Mouse (Mus musculus) fibroblast of lung, adult 2 months (primary cell): ENCODE data around the gene Frrs1l.

Source experiments
- DNase-seq: peaks from one replicate; pipeline ENCODE4 v3.0.0-alpha.2; 2011; ENCODE audit warnings: low read depth

Frrs1l gene

GRCm38 (mm10) chr4:56965586-56966179 is 24.5 kb downstream of the Frrs1l start:
- no peak for DNase-seq

- DNase-seq: no peak
Measured at GRCm38 (mm10) chr4:56963687-56964086, 26.5 kb downstream of the Frrs1l start.

GRCm38 (mm10) chr4:56961320-56961925 is 28.8 kb downstream of the Frrs1l start:
- DNase-seq: no peak

- no peak for DNase-seq
Measured at GRCm38 (mm10) chr4:56957518-56957917, 32.7 kb downstream of the Frrs1l start.

DNA sequence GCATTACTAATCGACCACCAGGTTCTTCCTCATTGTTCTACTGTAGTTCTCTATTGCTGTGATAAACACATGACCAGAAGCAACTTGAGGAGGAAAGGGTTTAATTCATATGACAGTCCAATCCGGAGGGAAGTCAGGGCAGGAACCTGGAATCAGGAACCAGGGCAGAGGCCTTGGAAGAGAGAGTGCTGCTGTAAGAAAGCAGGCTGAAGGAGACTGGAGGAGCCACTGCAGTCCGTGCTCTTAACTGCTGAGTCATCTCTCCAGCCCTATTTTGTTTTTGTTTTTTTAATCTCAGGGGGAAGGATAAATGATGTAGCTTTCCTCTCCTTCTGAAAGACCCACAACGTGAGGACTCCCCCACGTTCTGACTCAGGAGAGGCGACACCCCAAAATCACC is 37.0 kb downstream of the Frrs1l start:
- DNase-seq: no peak

DNA sequence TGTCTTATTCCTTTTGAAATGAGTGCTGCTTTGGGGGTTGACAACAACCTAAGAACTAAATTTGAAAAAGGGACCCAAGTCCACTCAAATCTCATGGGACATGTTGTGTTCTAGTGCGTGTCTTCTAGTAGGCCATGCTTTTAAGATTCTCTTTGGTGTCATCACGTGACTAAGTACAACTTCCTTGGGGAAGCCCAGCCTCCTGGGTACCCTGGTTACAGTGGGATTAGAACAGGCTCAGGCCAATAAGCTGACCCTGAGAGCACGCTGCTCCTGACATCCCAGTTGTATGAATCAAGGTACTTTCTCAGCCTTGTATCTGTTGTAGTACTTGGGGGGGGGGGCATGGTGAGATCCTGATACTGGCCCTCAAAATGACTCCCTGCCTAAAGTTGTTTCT is 38.5 kb downstream of the Frrs1l start:
- DNase-seq: no peak

GRCm38 (mm10) chr4:56949494-56949893 is 40.7 kb downstream of the Frrs1l start:
- DNase-seq: no peak

DNA sequence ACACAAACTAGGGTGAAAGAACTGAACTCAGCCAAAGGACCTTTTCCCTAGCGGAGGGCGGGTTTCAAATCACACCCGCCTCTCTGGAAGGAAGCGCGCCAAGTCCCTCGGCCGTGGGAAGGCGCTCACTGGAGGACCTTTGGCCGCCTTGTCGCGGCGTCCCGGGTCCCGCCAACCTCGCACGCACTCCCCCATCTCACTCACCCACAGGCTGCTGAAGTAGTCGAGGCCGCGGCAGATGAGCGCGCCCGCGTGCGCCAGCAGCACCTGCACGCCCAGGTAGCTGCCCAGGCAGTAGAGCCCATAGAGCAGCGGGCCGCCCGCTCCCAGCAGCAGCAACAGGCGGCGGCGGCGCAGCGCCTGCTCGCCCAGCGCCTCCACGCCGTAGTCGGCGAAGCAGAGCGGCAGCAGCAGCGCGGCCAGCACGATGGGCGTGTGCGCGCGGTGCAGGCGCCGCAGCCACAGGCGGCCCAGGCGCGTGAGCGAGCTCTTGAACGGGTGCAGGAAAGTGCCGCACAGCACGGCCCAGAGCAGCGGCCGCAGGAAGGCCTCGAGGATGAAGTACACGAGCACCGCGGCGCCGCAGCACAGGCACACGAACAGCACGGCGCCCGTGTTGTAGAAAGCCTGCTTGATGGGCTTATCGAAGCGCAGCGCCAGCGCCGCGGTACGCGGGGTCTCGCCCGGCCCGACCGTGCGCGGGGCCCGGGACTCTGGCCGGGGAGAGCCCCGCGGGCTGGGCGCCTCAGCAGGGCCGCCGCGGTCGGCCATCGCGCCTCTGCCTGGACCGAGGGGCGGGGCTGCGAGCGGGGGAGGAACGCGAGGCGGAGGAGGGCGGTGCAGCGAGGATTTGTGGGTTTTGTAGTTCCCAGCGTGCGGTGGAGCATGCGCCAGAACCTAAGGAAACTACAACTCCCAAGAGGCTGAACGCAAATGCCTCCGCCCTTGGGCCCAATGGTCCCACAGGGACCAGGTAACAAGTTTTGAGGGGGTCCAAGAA is 43.2 kb downstream of the Frrs1l start, which contains the start of gene Tmem245:
Tmem245 (minus strand) TSS at position 797 of the 1,000 bp plus-strand sequence.
- DNase-seq: peak; percentile 82

GRCm38 (mm10) chr4:56946180-56946579 is 44.0 kb downstream of the Frrs1l start:
- no peak for DNase-seq

DNA sequence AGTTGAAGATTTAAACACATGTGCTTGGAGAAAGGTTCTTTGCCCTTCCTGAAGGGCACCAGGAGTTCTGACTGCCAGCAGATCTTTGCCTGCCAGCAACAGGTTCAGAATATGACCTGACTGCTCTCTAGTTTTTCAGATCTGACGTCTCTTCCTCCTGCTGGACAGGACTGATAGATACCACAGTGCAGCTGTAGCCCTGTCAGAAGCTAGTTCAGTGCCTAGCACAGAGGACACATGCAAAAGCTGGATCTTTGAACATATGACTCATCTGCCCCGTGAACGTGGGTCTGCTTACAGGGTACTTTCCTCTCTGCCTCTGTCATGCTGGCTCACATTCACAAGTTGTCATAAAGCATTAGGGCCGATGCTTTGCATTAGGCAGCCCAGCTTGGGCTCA is 45.9 kb downstream of the Frrs1l start:
- DNase-seq: peak; percentile 53

GRCm38 (mm10) chr4:56943258-56943657 is 46.9 kb downstream of the Frrs1l start:
- DNase-seq: no peak

GRCm38 (mm10) chr4:56942567-56942966 is 47.6 kb downstream of the Frrs1l start:
- no peak for DNase-seq

DNA sequence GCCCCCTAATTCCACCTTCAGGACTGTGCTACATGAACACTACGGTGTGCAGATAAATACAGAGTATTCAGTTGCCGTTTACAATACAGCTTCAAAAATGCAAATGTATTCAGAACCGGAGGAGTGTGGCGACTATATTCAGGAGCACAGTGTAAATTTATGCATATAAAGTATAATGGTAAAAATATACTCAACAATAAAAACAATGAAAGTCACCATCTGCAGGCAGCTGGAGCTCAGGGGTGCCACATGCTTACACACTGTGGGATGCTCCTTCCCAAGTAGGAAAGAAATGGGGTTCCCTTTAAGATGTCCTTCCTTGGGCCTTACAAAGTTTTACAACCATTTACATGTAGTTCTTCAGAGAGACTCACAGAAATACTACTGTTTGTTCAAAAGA is 48.7 kb downstream of the Frrs1l start:
- DNase-seq: no peak

DNA sequence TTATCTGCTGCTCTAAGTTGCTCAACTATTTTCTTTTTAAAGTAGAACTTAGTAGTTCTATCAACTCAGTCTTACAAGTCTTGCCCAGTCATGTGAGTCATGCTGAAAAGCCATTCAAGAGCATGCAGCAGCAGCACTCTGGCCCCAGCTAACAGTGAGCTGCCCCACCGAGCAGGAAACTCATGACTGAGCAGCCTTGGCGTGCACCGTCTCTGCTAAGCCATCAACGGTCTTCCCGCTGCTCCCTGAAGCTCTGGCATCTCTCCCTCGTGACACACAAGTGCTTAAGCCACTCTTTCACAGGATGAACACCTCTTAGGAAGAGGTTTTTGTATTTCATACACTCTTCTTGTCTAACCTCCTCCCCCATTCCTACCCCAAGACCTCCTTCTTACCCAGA is 53.1 kb downstream of the Frrs1l start:
- DNase-seq: peak; percentile 85

GRCm38 (mm10) chr4:56935327-56935726 is 54.9 kb downstream of the Frrs1l start:
- no peak for DNase-seq

- no peak for DNase-seq
Measured at GRCm38 (mm10) chr4:56933154-56933553, 57.0 kb downstream of the Frrs1l start.

DNA sequence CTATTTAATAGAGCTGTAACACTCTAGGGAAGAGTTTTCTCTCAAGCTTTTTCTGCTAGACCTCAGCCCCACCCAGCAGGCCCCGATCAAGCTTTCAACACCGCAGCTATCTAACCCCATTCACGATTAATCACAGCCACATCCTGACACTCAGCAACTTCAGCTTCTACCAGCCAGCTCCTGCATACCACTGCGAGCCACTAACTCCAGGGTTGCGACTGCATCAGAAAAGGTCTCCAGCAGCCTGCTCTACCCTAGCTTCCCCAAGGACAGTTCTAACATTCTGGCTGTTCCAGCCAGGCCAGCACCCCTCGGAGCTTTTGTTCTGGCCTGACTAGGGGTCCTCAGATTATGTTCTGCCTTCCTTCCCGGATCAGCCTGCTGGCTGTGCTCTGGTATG is 58.1 kb downstream of the Frrs1l start:
- DNase-seq: no peak

DNA sequence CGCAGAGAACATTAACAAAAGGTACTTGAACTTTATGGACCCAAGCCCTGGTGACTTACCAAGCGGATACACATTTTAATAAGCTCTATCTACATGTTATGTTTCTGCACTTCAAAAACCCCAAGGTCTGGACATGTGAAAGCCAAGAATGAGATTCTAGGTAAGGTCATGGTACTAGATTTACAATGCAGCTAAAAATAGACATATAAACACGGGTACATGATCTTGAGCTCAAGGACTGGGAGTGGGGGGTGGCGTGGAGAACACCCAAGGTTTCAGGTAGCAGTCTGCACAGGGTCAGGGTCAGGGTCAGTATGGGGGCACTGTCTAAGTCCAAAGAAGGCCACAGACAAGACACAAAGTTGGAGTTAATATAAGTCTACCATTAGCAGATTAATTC is 59.9 kb downstream of the Frrs1l start:
- no peak for DNase-seq

DNA sequence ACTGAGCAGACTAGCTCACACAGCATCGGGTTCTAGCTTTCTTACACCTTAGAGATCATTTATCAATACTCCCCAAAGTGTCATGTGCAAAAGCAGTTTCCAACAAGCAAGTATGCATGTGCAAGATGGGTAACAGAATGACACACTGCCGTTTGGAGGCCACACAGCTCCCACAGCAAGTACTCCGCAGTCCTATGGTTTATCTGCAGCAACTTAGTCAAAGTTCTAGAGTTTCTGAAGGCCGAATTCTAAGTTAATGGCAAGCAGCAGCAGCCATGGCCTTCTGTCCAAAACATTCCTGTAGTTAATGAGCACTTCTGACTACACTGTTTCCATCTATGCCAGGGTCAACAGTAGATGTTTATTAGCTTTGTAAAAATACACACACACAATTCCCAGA is 63.2 kb downstream of the Frrs1l start:
- no peak for DNase-seq

GRCm38 (mm10) chr4:56922229-56922628 is 68.0 kb downstream of the Frrs1l start:
- DNase-seq: no peak

DNA sequence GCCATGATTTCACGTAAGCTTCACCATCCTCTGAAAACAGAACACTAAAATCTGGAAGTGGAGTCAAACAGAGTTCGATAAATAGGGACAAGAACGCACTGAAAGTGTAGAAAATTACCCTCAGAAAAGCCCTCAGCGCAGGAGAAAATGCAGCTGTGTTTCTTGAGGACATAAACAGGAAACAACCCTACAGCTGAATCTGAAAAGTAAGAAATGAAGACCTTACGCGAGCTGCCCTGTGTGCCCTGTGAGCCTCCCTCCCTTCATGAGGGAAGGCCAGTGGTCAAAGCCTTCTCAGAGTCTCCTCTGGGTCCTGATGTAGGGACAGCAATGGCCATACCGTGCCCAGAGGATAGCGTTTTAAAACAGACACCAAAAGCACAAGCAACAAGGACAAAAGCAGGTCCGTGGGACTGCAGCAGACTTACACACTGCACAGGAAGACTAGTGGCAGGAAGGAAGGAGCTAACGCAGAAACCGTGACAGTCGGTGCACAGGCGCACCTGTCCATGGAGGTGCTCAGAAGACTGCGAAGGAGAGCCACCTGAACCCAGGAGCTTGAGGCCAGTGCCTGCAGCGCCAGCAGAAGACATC is 74.4 kb downstream of the Frrs1l start:
- no peak for DNase-seq

DNA sequence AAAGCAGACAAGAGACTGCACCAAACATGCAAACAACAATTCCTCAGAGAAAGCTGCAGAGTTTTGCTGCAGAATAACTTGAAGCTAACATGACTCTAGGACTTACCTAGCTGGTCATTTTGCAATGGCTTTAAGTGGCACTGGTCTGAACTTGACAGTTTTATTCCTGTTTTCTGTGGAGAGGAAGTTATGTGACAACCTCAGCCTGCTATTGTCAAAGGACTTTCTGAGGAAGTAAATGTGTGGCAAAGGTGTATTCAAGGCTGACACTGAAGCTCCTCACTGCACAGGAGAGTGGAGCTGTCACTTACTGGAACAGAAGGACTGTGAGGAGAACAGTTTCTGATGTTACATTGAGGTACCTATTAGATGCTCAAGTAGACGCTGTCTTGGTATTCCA is 75.4 kb downstream of the Frrs1l start:
- DNase-seq: no peak
